Mouse (Mus musculus): ENCODE measurements around the gene Jdp2.

DNA sequence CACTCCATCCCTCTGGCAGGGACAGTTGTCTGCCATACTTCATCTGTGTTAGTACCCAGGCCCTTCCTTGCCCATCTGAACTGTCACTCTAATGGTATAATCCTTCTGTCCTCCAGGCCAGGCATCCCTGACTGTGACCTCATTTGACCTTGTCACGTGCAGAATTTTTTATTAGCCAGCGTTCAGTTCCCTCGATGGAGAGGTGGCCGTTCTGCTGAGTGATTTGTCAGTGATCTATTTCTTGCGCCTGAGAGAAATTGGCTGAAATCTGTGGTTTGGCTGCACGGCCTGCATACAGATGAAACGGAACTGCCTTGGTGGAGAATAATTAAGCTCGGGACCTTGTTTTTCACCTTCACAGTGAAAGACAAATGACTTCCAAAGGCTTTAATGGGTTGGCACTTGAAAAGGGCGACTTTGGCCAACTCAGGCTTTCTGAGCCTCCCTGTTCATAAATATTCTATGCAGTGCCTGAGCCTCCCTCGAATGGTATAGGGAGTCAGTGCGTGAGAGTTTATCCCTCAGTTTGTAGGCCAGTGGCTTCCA is 21.1 kb downstream of the Jdp2 start:
- TF ChIP-seq FLI1 (IDR thresholded peaks at IDR 0.05; ENCODE audit: low read length): no peak
- TF ChIP-seq GATA1 (IDR thresholded peaks at IDR 0.05; ENCODE audit: borderline replicate concordance, low read length): no peak
